Mouse (Mus musculus): Measurements from ENCODE around the gene Gm44965. TPM values are rescaled to one million over a fixed set of nuclear protein-coding genes. Genes with fewer than 3 reads are reported as not detected.

The Gm44965 gene
- polyA plus RNA-seq, 1 experiment from 2014 or later = not detected

DNA sequence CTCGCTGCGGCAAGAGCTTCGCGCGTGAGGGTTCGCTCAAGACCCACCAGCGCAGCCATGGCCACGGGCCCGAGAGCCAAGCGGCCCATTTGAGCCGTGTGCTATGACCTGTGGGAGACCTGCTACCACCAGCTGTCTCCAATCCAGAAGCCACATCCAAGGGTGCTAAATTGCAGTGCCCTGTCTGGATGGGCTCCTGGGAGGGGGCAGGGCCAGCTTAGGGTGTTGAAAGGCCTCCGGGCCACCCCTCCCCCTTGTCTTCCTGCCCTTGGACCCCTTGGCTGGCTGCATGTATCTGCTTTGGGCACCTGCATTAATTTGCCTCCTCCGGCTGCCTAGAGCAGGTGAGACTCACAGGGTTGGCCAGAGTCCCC, 35.9 kb downstream of the Gm44965 start:
- Histone ChIP-seq H3K27ac (no peak overlapping the region), H3K27me3 (peaks cover 50% of the 10 kb centered on the region), H3K4me1 (peaks cover 20% of the 10 kb centered on the region), H3K4me2 (peak overlapping the region; percentile 72), H3K9me3 (replicated peaks) (no peaks in the 10 kb centered on the region), H3K36me3 (ENCODE audit: poor library complexity, severe bottlenecking) (no peaks in the 10 kb centered on the region), H3K4me3 (peak overlapping the region; percentile 47), H3K9ac (peak overlapping the region; percentile 69)
- WGBS = 25% methylated on average over 13 of the region's 13 CpGs
- ATAC-seq = peak; percentile 42; the same call in 1 of the 2 replicates

DNA sequence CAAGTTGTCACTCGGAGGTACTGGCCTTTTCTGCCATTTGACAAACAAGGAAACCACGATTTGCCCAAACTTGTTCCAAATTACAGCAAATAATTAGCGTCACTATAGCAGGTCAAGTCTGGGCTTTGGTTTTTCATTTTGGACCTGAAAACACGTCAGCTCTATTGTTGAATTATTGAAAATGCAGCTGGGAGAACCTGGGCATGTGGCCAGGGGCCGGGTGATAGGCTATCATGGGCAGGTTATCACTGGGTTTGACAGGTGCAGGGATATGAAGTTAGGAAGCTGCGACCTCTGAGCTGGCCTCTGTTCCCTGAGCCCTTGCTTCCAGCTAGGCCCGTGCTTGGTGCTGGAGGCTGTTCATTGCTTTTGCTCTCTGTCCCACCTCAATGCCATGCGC, 37.1 kb downstream of the Gm44965 start:
- Histone ChIP-seq H3K4me1 (peaks cover 20% of the 10 kb centered on the region), H3K27ac (no peak overlapping the region), H3K4me3 (no peak overlapping the region), H3K9me3 (replicated peaks) (no peaks in the 10 kb centered on the region), H3K27me3 (peaks cover 42% of the 10 kb centered on the region), H3K9ac (no peak overlapping the region), H3K4me2 (no peak overlapping the region), H3K36me3 (ENCODE audit: poor library complexity, severe bottlenecking) (no peaks in the 10 kb centered on the region)
- 87% methylated on average over 8 of the region's 8 CpGs for WGBS
- no peak for ATAC-seq

DNA sequence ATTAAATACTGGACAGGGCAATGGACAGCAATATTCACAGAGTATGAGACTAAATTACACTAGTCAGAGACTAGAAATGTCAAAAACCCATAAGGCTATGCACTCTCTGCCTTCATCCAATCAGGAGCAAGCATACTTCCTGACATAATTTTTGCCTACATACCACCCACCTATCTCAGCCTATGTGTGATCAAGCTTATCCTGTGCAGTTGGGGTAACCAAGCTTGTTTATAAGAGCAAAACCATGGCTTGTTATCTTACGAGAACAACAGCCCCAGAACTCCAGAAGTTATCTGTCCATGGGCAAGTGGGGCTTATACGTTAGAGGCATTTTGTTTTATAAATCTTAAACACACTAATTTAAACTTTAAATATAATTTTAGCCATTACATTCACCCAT, 41.4 kb downstream of the Gm44965 start:
- WGBS = 81% methylated on average over 2 of the region's 2 CpGs
- Histone ChIP-seq H3K9me3 (replicated peaks) (no peaks in the 10 kb centered on the region), H3K4me3 (no peak overlapping the region), H3K27ac (no peak overlapping the region), H3K36me3 (ENCODE audit: poor library complexity, severe bottlenecking) (no peaks in the 10 kb centered on the region), H3K4me2 (no peak overlapping the region), H3K9ac (no peak overlapping the region), H3K27me3 (peaks cover 4% of the 10 kb centered on the region), H3K4me1 (no peaks in the 10 kb centered on the region)
- no peak for ATAC-seq

DNA sequence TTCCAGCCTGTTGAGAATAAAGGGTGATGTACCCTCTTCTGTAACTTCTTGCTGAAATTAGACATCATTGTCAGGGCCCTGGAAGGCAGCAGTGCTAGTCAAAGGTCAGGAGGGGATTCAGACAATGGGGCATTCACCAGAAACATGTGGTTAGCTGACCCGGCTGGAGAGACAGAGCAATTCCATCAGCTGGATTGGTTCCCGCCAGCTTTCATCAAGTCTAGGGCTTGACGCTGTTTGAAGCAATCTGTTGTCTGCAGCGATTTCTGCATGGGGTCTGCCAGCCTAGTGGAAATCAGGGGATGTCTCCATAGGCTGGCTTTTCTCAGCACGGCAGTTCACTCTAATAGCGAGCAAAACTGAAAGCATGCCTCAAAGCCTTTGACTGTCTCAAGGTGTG, 42.8 kb downstream of the Gm44965 start:
- no peak overlapping the region for H3K27ac ChIP-seq
- no peaks in the 10 kb centered on the region for H3K36me3 ChIP-seq (ENCODE audit: poor library complexity, severe bottlenecking)
- H3K4me2 ChIP-seq = no peak overlapping the region
- no peaks in the 10 kb centered on the region for H3K9me3 ChIP-seq (replicated peaks)
- 46% methylated on average over 6 of the region's 6 CpGs for WGBS
- no peaks in the 10 kb centered on the region for H3K4me1 ChIP-seq
- H3K4me3 ChIP-seq = no peak overlapping the region
- H3K9ac ChIP-seq = no peak overlapping the region
- H3K27me3 ChIP-seq = no peaks in the 10 kb centered on the region
- ATAC-seq = no peak

DNA sequence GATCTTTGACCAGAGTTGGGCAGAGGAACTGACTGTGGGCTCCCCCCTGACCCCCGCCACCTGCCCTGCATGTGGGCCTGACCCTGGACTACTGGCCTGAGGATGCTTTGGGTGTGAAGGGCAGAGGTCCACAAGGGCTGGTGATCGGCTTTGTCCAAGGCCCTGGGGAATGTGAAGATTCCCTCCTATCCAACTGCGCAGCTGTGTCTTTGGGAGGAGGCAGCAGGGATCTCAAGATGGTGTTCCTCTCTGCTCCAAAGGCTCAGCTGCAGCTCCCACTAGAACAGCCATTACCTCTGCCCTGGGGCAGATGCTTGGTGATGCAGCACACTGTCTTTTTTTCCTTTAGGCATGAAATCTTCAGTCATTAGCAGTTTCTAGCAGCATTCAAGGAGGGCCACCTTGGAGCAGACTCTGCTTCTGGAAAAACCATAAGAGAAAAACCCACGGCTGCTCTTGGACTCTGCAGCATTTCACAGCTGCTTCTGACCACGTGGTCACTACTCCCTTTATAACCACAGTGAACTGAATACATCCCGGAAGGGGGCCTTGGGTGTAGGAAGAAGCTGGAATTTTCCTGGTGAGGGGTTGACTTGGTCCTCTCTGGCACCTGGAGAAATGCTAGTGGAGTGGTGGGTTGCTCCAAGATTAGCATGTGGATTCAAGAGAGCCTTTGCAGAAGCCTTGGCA, 44.2 kb downstream of the Gm44965 start:
- no peak overlapping the region for H3K4me2 ChIP-seq
- WGBS = 71% methylated on average over 6 of the region's 6 CpGs
- no peak overlapping the region for H3K9ac ChIP-seq
- H3K36me3 ChIP-seq (ENCODE audit: poor library complexity, severe bottlenecking) = no peaks in the 10 kb centered on the region
- H3K4me3 ChIP-seq = no peak overlapping the region
- H3K4me1 ChIP-seq = no peaks in the 10 kb centered on the region
- no peaks in the 10 kb centered on the region for H3K27me3 ChIP-seq
- no peak for ATAC-seq
- H3K9me3 ChIP-seq (replicated peaks) = no peaks in the 10 kb centered on the region
- H3K27ac ChIP-seq = no peak overlapping the region

DNA sequence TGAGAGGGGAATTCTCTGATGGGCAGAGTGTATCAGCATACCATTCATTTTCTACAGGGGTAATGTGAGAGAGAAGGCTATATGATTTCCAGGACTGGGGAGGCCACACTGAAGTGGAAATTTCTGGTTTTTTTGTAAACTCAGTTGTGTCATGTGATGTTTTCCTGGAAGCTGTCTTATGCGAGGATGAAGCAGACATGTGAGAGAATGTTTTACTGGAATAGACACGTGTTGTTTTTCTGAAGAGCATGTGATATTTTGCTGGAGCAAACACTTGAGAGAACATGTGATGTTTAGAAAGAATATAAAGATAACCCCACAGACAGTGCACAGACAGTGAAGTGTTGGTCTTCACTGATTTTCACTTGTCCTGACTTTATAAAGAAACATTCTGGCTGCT, 44.8 kb downstream of the Gm44965 start:
- H3K27me3 ChIP-seq = no peaks in the 10 kb centered on the region
- H3K9ac ChIP-seq = no peak overlapping the region
- WGBS = 82% methylated on average over 2 of the region's 2 CpGs
- H3K4me1 ChIP-seq = no peaks in the 10 kb centered on the region
- no peaks in the 10 kb centered on the region for H3K36me3 ChIP-seq (ENCODE audit: poor library complexity, severe bottlenecking)
- no peak overlapping the region for H3K4me2 ChIP-seq
- no peak overlapping the region for H3K4me3 ChIP-seq
- H3K9me3 ChIP-seq (replicated peaks) = no peaks in the 10 kb centered on the region
- no peak for ATAC-seq
- H3K27ac ChIP-seq = no peak overlapping the region

DNA sequence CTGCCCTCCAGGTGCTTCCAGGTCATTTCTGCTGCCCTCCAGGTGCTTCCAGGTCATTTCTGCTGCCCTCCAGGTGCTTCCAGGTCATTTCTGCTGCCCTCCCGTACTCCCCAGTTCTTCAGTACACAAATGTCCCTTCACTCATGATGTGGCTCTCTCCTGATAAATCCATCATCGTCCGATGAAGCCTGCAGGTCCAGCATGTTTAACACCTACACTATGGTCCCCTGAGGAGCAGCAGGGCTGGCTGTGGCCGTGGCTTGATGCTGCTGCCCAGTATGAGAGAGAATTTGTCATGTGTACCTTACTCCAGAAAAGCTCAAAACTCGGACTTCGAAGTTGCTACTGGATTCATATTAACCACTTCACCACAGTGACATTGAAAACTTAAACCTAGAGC, 47.6 kb downstream of the Gm44965 start:
- Histone ChIP-seq H3K9me3 (replicated peaks) (no peaks in the 10 kb centered on the region), H3K4me2 (no peak overlapping the region)

DNA sequence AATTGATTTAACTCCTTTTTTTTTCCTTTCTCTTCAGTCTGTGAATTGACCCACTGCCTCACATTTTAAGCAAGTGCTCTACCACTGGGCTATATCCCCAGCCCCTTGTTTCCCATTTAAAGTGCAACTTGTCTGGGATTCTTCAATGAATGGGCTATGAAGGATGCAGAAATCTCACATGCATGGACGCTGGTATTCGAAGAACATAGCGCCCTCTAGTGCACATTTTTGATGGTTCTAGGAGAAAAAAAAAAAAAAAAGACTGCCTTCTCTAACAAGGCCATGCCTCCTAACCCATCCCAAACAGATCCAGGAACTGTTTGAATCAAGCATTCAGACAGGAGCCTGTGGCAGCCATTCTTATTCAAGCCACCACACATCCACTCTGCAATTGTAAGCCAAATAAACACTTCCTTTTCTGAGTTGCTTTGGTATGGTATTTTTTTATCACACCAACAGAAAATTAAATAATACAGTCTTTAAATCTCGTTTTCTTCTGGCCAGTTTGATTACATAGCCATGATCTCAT, 49.1 kb downstream of the Gm44965 start:
- ATAC-seq = peak; percentile 63; the same call in 1 of the 2 replicates
- Histone ChIP-seq H3K27ac (no peak overlapping the region), H3K27me3 (no peaks in the 10 kb centered on the region), H3K4me1 (no peaks in the 10 kb centered on the region), H3K9ac (no peak overlapping the region), H3K36me3 (ENCODE audit: poor library complexity, severe bottlenecking) (no peaks in the 10 kb centered on the region), H3K4me2 (no peak overlapping the region), H3K9me3 (replicated peaks) (no peaks in the 10 kb centered on the region), H3K4me3 (no peak overlapping the region)
- 17% methylated on average over 4 of the region's 4 CpGs for WGBS

More for the DNA sequence above, 47.6 kb downstream of the Gm44965 start:
- no peak overlapping the region for H3K27ac ChIP-seq
- H3K4me1 ChIP-seq = no peaks in the 10 kb centered on the region
- H3K9ac ChIP-seq = no peak overlapping the region
- ATAC-seq = no peak
- no peaks in the 10 kb centered on the region for H3K36me3 ChIP-seq (ENCODE audit: poor library complexity, severe bottlenecking)
- H3K4me3 ChIP-seq = no peak overlapping the region
- no peaks in the 10 kb centered on the region for H3K27me3 ChIP-seq
- 73% methylated on average over 6 of the region's 6 CpGs for WGBS

DNA sequence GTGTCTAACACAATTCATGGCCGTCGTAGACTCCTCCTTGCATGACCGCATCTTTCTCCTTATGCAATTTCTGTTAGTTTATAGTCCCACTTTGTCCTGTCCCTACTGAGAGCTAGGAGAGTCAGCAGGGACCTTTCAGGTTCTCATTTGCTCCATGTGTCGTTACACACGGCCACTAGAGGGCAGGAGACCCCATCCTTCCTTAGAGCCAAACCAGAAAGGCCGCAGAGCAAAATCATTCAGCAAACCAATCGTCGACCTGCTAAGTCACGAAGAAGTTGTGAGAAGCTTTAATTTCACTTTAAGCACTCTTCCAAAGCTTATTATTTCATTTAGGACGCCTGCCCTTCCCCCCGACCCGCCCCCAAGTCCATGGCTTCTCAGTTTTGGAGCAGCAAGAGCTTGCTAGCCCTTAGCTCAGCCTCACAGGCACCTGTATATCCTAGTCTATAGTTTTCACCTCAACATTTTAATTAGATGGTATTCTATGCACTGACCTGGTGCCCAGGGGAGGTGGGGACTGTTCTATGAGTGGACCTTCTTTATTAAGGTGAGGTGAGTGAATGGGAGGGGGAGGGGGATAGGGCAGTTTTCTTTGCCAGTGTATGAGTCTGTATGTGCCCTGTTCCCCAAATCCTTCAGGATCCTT, 52.0 kb downstream of the Gm44965 start:
- no peak overlapping the region for H3K27ac ChIP-seq
- WGBS = 12% methylated on average over 12 of the region's 12 CpGs
- no peak overlapping the region for H3K4me3 ChIP-seq
- H3K9me3 ChIP-seq (replicated peaks) = no peaks in the 10 kb centered on the region
- H3K36me3 ChIP-seq (ENCODE audit: poor library complexity, severe bottlenecking) = no peaks in the 10 kb centered on the region
- H3K4me1 ChIP-seq = no peaks in the 10 kb centered on the region
- no peak overlapping the region for H3K9ac ChIP-seq
- H3K4me2 ChIP-seq = no peak overlapping the region
- no peak for ATAC-seq
- no peaks in the 10 kb centered on the region for H3K27me3 ChIP-seq

DNA sequence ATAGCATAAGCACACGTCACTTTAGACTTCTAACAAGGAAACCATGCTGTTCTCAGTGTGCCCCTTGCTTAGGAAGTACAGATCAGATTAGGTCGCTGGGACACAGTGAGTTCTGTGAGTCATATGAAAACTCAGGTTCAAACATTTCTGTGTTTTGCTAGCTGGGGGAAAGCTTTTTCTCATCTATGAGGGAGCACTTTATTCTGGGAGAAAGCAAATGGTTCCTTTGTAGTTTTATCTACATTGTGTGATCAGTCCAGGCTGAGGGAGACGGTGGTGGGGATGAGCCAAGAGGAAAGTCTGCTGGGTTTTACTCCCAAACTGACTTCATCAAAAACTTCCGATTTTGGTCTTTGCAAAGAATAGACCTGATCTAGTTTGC, 52.6 kb downstream of the Gm44965 start:
- Histone ChIP-seq H3K4me3 (no peak overlapping the region), H3K9ac (no peak overlapping the region), H3K4me1 (no peaks in the 10 kb centered on the region), H3K27ac (no peak overlapping the region), H3K27me3 (no peaks in the 10 kb centered on the region), H3K9me3 (replicated peaks) (no peaks in the 10 kb centered on the region), H3K4me2 (no peak overlapping the region), H3K36me3 (ENCODE audit: poor library complexity, severe bottlenecking) (no peaks in the 10 kb centered on the region)
- WGBS = 82% methylated on average over 4 of the region's 4 CpGs
- ATAC-seq = no peak

DNA sequence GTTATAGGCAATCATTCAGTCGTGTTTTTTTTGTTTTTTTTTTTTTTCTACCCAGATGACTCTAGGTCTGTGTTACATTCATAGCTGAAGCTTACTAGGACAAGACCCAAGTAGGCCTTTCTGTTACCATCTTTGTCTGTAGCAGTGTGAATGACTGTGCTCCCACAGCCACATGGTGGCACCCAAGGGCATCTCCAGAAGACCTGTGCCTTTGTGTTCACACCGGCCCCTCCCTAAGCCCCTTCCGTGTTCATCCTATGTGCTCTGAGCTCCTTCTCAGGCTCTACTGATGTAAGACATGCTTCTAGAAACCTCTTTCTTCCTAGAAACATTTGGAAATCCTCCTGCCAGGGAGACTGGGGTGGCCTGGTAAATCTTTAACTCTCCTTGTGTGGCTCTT, 53.3 kb downstream of the Gm44965 start, which contains the start of gene Gimap8:
Gene Gimap8, plus strand, starts transcription at position 240 of the 400 bp plus-strand sequence.
- ATAC-seq = no peak
- Histone ChIP-seq H3K9me3 (replicated peaks) (no peaks in the 10 kb centered on the region), H3K27me3 (no peaks in the 10 kb centered on the region)

DNA sequence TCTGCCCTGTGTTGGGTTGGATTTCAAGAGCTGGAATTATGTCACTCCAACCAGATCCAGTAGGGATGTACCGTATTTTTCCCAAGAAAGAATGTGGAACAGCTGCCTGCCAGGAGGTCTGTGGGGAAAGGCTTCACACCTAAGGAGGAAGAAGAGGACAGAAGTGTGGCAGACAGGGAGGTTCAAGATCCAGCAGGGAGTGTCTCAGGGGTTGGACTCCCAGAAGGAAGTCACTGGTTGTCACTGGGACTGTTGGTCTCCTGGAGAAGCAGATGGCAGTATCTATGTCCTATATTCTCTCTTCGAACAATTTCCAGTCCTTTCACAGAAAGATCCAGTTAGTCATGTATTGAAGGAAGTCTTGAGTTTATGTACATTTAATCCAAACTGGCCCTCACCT, 53.9 kb downstream of the Gm44965 start:
- Histone ChIP-seq H3K9ac (no peak overlapping the region), H3K4me1 (no peaks in the 10 kb centered on the region), H3K36me3 (ENCODE audit: poor library complexity, severe bottlenecking) (no peaks in the 10 kb centered on the region), H3K27me3 (no peaks in the 10 kb centered on the region), H3K4me2 (no peak overlapping the region), H3K9me3 (replicated peaks) (no peaks in the 10 kb centered on the region), H3K4me3 (no peak overlapping the region), H3K27ac (no peak overlapping the region)
- WGBS = 95% methylated on average over 2 of the region's 2 CpGs
- no peak for ATAC-seq

More for the DNA sequence above, 53.3 kb downstream of the Gm44965 start, which contains the start of gene Gimap8:
- no peak within 1 kb of the TSS for H3K9ac ChIP-seq
- WGBS = 57% methylated on average over 3 of the region's 3 CpGs
- no peak within 1 kb of the TSS for H3K4me2 ChIP-seq
- no peaks in the 10 kb centered on the region for H3K4me1 ChIP-seq
- H3K4me3 ChIP-seq = no peak within 1 kb of the TSS
- H3K36me3 ChIP-seq (ENCODE audit: poor library complexity, severe bottlenecking) = no peaks in the 10 kb centered on the region
- no peak within 1 kb of the TSS for H3K27ac ChIP-seq

Data from forebrain, embryonic 13.5 days (tissue).